Mouse (Mus musculus): ENCODE data around the gene Vmn1r82. TPM values are rescaled to one million over a fixed set of nuclear protein-coding genes. Genes with fewer than 3 reads are reported as not detected.

Gene Vmn1r82
- polyA plus RNA-seq (2012): not detected in 2 replicates

GRCm38 (mm10) chr7:12300130-12300529 is at the start of gene Vmn1r82:
TSS of gene Vmn1r82 (plus strand) at chr7:12300430.
- no peak for TF ChIP-seq GATA1 (IDR thresholded peaks at IDR 0.05; ENCODE audit: low read length)

GRCm38 (mm10) chr7:12268169-12268568 is 32.1 kb upstream of the Vmn1r82 start, which contains the start of gene Vmn1r81:
TSS of gene Vmn1r81 (minus strand) at chr7:12268269.
- TF ChIP-seq GATA1 (IDR thresholded peaks at IDR 0.05; ENCODE audit: low read length): no peak

- TF ChIP-seq GATA1 (IDR thresholded peaks at IDR 0.05; ENCODE audit: low read length): no peak
These were observed 29.2 kb downstream of the Vmn1r82 start, which contains the start of gene Vmn1r83 for GRCm38 (mm10) chr7:12329381-12329780. TSS of gene Vmn1r83 (minus strand) at chr7:12329481.

Other genes starting within 250 kb of the Vmn1r82 start
- gene Vmn1r78, start 150.2 kb upstream of the Vmn1r82 start, polyA plus RNA-seq (2012): not detected in 2 replicates
- not detected in 2 replicates for gene Vmn1r79, start 129.2 kb upstream of the Vmn1r82 start, polyA plus RNA-seq (2012)
- not detected in 2 replicates for gene Vmn1r80, start 111.1 kb upstream of the Vmn1r82 start, polyA plus RNA-seq (2012)
- not detected in 2 replicates for gene Vmn1r81, start 32.2 kb upstream of the Vmn1r82 start, polyA plus RNA-seq (2012)
- gene Vmn1r83, start 29.1 kb downstream of the Vmn1r82 start, polyA plus RNA-seq (2012): not detected in 2 replicates
- not detected in 2 replicates for gene Vmn1r84, start 68.8 kb downstream of the Vmn1r82 start, polyA plus RNA-seq (2012)
- 0.15 and 0.28 TPM in 2 replicates for gene Zfp551, start 122.3 kb downstream of the Vmn1r82 start, polyA plus RNA-seq (2012)
- gene Zfp606, start 177.9 kb downstream of the Vmn1r82 start, polyA plus RNA-seq (2012): 3.8 and 4.5 TPM in 2 replicates
- gene 2900092C05Rik, start 212.1 kb downstream of the Vmn1r82 start, polyA plus RNA-seq (2012): not detected in 2 replicates

All from G1E-ER4 (cell line).